Mouse (Mus musculus) left cerebral cortex, adult 18-20 months (tissue): Measurements from ENCODE around the gene Fam49a. TPM values are rescaled to one million over a fixed set of nuclear protein-coding genes. Genes with fewer than 3 reads are reported as not detected.
"Not testable (repeated sequence)": the region's sequence is repeated elsewhere in the genome, so short reads cannot be mapped to it uniquely, and the experiment has no call there.

Experiments used
- DNase-seq, 2 experiments: peaks; one replicate each; pipeline ENCODE4 v3.0.0; 2021 to 2022; ENCODE audit warnings: low spot score in 2 of 2, mixed read lengths in 1 of 2
- long read RNA-seq, 2 experiments: library from polyadenylated mRNA; stranded (forward); transcript quantifications; one replicate each; pipeline ENCODE4 v2.0.0; 2021
- total RNA-seq, 2 experiments: library from RNA; stranded (reverse); gene quantifications; 2 replicates each; pipeline ENCODE4 v1.2.3; 2021

The Fam49a gene
- 100 to 1,000 TPM; 179 TPM for total RNA-seq
- long read RNA-seq, experiment 1, full-length matches to known transcripts = 149 of 177 reads
- long read RNA-seq, experiment 1, partial matches to known transcripts = 15 of 177 reads
- long read RNA-seq, experiment 1, other reads (novel, unspliced or antisense) = 13 of 177 reads
- long read RNA-seq, experiment 2, full-length matches to known transcripts = 100 of 131 reads
- long read RNA-seq, experiment 2, partial matches to known transcripts = 27 of 131 reads
- long read RNA-seq, experiment 2, other reads (novel, unspliced or antisense) = 4 of 131 reads

DNA sequence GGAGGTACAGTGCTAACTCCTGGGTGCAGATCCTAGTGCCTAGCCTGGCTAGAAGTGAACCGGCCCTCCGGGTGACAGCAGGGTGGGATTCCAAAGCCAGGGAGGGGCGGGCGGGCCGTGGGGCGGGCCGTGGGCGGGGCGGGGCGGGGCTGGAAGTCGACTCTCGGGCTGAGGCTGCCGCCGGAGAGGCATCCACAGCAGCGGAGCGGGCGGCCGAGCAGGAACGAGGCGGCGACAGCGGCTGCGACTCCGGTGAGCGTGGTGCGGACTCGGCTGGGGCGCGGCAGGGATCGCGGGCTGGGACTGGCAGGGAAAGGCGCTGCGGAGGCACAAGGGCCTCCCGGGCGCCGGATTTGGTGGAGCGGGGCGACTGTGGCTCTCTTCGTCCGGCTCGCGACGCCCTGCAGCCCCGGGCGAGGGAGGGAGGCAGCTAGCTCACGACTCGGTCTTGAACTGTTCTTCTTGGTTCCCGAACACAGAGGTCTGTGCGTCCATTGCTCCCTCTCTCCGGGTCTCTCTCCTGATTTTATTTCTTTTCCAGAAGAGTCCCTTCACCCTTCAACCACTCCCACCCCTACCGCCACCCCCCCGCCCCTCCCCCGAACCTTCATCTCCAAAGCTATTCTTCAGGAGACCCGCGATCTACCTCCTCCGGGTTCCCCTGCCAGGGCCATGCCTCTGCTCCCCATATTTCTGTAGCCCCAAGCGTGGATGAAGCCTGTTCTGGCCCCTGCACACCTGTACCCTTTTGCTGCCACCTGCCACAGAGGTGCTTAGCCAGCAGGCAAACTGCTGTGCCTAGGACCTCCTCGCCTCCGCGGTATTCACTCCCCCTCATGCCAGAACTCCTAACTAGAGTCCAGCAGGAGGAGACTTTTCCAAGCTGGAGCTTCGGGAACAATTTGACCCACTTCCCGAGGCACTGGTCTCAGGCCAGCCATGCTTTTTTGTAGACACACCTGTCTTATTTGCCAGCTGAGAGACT, at the start of gene Fam49a:
Gene Fam49a, plus strand, starts transcription at position 153 of the 985 bp plus-strand sequence.
- peak; percentile 77 to 84 for DNase-seq

DNA sequence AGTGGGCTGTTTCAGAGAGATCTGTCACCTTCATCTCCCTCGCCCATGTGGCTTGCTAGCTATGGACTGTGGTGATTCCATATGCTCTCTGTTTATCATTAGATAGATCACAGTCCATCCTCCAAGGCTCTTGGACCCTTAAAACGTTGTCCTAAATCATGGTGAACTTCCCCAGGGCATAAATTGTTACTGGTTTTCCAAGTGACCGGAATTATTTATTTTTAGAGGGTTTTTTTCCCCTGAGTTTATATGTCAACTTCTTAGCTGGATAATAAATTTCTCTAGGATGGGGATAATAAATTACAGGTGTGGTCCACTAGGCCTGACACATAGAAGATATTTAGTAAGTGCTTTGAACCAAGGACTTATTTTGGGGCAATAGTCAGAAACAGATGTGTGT, 48.4 kb upstream of the Fam49a start:
- DNase-seq = no peak

DNA sequence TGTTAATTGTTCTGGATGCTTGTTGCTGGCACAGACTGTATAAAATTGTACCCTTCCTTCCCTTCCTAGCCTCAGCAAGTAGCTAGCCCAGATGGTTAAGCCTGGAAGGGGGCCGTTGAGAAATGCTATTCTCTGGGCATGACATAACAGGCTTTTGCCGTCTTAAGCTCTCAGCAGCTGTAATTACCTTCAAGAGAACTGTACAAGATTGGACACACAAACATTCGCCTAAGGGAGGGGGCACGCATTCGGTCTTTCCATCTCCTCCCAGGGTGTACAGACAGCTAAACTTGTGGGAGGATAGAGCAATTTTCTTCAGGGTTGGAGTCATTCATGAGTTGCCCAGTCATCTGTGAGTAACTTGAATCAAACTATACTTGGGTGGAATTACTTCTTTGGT, 43.0 kb upstream of the Fam49a start:
- DNase-seq = no peak

DNA sequence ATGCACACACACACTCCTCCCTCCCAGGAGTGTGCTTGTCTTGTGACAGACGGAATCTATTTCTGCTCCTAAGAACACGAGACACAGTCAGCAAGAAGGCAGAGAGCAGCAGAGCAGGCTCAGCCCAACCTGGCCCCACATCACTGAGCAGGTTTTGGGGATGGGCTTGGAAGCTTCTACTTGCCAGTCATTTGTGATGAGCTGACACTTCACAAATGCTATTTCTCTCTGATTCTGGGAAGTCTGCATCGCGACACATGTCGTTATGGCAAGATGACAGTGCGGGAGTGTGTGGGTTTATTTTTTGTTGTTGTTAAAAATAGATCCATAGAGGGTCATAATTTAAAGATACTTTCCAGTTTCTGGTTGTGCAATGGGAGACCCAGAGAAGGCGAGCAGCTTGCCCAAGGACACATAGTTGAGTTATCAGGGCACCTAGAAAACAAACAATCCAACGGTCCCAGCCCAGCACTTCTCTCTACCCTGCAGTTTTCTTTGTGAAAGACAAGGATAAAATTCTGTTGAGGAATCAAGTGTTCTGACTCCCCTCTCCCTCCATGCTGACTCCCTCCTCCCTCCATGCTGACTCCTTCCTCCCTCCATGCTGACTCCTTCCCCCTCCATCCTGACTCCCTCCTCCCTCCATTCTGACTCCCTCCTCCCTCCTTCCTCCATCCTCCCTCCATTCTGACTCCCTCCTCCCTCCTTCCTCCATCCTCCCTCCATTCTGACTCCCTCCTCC, 41.0 kb upstream of the Fam49a start:
- peak; percentile 19 to 37 for DNase-seq

GRCm38 (mm10) chr12:12222585-12223290, 39.2 kb upstream of the Fam49a start:
- DNase-seq = no peak

DNA sequence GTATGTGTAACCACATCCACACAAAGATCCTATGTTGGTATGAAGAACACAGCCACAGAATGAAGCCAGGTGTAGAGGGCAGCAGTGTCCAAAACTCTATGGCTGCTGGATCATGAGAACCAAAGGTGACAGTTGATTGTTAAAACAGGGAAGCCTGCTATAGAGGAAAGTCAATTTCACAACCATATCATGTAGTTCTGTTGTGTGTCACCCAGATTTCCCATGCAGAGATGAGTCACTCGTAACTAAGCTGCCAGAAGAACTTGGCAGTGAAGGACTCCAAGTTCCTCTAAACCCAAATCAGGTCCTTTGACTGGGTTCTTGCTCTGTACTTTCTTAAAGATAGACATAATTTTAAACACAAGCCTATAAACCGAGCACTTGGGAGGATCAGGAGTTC, 38.6 kb upstream of the Fam49a start:
- peak; percentile 30 to 43 for DNase-seq

DNA sequence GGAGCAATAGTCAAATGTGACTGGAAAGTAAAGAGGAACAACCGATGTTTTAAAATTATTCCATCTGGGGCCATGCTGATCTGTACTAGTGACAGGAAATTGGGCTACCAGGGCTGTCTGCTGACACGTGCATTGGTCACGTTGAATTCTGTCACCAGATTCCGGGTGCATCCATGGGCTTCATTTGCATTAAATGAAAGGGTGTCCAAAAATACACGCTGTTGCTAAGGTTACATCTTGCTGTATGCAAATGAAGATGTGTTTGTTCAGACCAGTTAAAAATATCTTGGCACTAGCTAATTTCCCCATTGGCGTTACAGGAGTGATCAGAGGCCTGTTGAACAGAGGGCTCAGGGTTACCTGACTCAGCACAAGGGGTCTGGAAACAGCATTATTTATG, 36.2 kb upstream of the Fam49a start:
- DNase-seq = peak; percentile 61 to 74

GRCm38 (mm10) chr12:12227594-12227993, 34.3 kb upstream of the Fam49a start:
- no peak for DNase-seq

- no peak for DNase-seq
These were observed 31.8 kb upstream of the Fam49a start for GRCm38 (mm10) chr12:12230031-12230557.

DNA sequence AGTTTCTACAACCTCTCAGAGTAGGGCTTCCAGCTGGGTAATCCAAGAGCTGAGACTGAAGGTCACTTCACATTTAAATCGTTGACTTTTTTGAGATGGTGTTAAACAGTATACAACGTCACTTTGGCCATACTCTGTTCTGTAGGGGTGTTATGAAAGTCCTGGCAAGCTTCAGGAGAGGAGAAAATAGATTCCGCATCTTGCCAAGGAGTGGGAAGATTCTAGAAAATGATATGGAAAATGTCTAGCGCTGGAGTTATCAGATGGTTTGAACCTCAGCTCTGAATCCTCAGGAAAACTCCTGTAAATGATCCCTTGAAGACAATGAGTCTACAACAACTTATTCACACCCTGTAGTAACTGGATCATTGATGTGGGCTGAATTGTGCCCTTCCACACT, 29.8 kb upstream of the Fam49a start:
- DNase-seq = no peak

DNA sequence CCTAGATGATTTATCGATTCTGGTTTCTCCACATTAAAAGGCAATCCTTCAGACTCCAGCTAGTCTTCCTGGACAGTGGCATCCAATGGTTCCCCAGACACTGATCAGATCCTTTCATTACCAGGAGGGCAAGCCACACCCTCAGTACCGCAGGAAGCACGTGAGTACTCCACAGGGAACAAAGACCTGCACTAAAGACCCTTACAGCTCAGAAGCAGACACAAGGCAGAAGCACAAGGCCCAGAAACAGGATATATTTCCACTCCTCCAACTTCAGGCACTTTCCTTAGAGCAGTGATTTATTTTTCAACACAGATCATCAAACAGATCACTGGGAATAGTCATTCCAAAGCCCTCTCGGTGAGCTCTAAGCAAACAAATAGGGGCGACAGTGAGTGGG, 25.0 kb upstream of the Fam49a start:
- DNase-seq = no peak

DNA sequence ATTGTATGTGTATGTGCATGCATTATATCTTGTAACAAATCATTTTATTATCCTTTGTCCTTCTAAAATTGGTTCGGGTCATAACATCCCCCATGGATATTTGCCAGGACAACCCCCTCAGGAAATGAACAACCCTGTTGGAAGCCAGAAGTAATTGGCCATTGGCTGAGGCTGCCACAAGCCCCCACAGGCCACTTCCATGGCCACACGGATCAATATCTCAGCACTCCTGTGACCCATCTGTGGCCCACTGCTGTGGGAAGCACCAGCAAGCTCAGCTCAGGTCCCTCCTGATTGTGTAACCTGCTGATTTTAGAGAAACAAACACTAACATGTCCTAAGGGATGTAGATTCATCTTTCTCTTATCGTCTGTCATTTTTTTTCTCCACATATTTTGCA, 22.4 kb upstream of the Fam49a start:
- DNase-seq = no peak

DNA sequence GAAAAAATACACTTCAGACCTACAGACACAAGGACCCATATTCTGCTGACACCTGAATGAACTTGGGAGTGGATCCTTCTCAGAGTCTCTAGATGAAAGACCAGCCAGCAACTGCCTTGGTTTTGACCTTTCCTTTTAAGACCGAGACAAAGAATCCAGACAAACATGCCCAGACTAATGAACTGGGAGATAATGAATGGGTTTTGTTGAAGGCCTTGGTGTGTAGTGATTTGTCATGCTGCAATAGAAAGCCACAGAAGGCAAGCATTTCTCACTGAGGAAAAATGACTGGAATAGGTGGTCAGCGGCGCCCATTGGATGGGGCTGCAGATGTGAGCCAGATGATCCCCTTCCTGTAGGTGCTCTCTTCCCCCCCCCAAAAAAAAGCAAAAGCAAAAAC, 18.8 kb upstream of the Fam49a start:
- DNase-seq = no peak

DNA sequence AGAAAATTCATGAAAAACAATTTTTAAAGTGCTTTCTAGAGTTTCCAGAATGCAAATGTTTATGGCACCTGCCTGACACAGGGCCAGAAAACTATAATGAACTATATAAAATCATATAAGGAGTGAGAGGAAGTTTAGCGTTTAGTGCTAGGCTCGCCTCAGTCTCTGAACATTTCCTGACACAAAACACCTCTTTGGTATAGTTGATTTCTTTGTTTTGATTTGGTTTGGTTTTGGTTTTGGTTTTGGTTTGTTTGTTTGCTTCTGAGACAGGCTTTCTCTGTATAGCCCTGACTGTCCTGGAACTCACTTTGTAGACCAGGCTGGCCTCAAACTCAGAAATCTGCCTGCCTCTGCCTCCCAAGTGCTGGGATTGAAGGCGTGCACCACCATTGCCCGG, 14.9 kb upstream of the Fam49a start:
- not testable (repeated sequence) for DNase-seq

DNA sequence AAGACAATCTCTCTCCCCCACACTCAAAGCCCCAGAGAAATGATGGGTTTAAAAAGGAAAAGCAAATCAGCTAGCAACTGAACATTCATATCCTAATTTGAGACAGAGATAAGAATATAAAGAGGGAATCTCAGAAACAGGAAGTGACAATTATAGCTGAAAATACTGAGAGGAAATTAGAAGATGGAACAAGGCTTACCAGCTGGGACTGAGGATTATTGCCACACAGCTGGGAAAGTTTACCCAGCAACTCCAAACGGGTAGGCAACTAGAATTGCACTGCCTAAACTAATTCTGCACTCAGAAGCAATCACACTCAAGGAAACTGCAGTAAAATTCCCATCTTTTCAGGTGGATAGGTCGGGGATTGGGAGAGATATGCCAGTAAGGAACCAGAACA, 12.4 kb upstream of the Fam49a start:
- DNase-seq = no peak

GRCm38 (mm10) chr12:12253526-12253925, 8.4 kb upstream of the Fam49a start:
- no peak for DNase-seq

DNA sequence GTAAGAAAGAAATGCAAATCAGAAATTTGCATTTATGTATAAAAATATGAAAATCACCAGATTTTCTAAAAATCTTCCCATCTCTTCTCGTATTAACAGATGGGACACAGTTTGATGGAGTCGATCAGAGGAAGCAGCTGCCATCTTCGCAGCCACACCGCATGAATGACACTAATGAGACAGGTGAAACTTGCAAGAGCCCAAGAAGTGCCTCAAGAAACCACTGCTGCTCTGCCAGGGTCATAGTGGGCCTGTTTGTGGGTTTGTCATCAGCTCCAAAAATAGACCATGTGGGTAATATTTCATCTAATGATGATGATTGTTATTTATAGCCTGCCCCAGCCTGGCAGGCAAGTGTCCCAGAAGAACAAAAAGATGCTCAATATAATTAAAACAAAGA, 7.8 kb upstream of the Fam49a start:
- DNase-seq = no peak

- no peak for DNase-seq
These were observed 669 bp upstream of the Fam49a start for GRCm38 (mm10) chr12:12260979-12261960.

GRCm38 (mm10) chr12:12263371-12263791, 1.4 kb downstream of the Fam49a start:
- DNase-seq = peak in 1 of 2 experiments; percentile 53
